Mouse (Mus musculus): ENCODE measurements around the gene Pip4k2c. TPM values are rescaled to one million over a fixed set of nuclear protein-coding genes. Genes with fewer than 3 reads are reported as not detected.

The Pip4k2c gene
- total and polyA plus RNA-seq, 3 experiments, result 126 to 141 (median 130) TPM

DNA sequence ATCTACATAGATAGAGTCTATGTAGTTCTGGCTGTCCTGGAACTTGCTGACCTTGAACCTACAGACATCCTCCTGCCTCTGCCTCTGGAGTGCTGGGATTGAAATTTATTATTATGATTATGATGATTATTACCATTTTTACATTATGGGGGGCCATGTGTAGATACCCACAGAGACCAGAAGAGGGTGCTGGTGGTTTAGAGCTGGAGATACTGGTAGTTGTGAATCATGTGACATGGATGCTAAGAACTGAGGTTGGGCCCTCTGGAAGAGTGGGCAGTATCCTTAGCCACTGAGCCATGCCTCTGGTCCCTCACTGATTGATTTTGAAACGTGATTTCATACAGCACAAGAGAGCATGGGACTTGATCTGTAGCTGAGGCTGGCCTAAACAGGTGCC is 24.9 kb downstream of the Pip4k2c start:
- DNase-seq (ENCODE audit: low spot score), result no peak
- Histone ChIP-seq H3K4me3 (ENCODE audit: low read depth, low read length) (no peak overlapping the region; the same call in 1 of the 2 replicates), H3K9me3 (replicated peaks) (peaks cover 6% of the 10 kb centered on the region), H3K4me1 (ENCODE audit: insufficient read depth, low read depth, low read length) (peaks cover 87% of the 10 kb centered on the region), H3K27me3 (ENCODE audit: insufficient read depth, low read length) (no peaks in the 10 kb centered on the region), H3K36me3 (replicated peaks) (peaks cover 72% of the 10 kb centered on the region)
- no peak for ATAC-seq (ENCODE audit: extremely low read depth, insufficient number of reproducible peaks, low FRiP score, poor library complexity, severe bottlenecking)
- peak; percentile 49; the same call in 1 of the 2 replicates for TF ChIP-seq CTCF (IDR thresholded peaks at IDR 0.05; ENCODE audit: low read depth, low read length)
- TF ChIP-seq GATA2 (IDR thresholded peaks at IDR 0.05; ENCODE audit: borderline replicate concordance, low read depth, low read length), result no peak

- Histone ChIP-seq H3K27me3 (ENCODE audit: insufficient read depth, low read length) (no peaks in the 10 kb centered on the region), H3K4me1 (ENCODE audit: insufficient read depth, low read depth, low read length) (peaks cover 86% of the 10 kb centered on the region)
- no peak for ATAC-seq (ENCODE audit: extremely low read depth, insufficient number of reproducible peaks, low FRiP score, poor library complexity, severe bottlenecking)
Observed at GRCm38 (mm10) chr10:127185506-127185905, 25.9 kb downstream of the Pip4k2c start.

GRCm38 (mm10) chr10:127185101-127185500 is 26.3 kb downstream of the Pip4k2c start:
- H3K9me3 ChIP-seq (replicated peaks), result peaks cover 6% of the 10 kb centered on the region
- peaks cover 64% of the 10 kb centered on the region for H3K36me3 ChIP-seq (replicated peaks)
- TF ChIP-seq GATA1 (IDR thresholded peaks at IDR 0.05; ENCODE audit: borderline replicate concordance, low read length) (no peak), POLR2AphosphoS5 (IDR thresholded peaks at IDR 0.05; ENCODE audit: insufficient replicate concordance, low read depth, low read length) (no peak), GATA2 (IDR thresholded peaks at IDR 0.05; ENCODE audit: borderline replicate concordance, low read depth, low read length) (no peak), TAL1 (conservative IDR thresholded peaks at IDR 0.05; ENCODE audit: low read depth, low read length) (no peak), CTCF (IDR thresholded peaks at IDR 0.05; ENCODE audit: low read depth, low read length) (no peak)
- no peak overlapping the region; the same call in 1 of the 2 replicates for H3K4me3 ChIP-seq (ENCODE audit: low read depth, low read length)
- H3K27me3 ChIP-seq (ENCODE audit: insufficient read depth, low read length), result no peaks in the 10 kb centered on the region
- DNase-seq (ENCODE audit: low spot score) (no peak), ATAC-seq (ENCODE audit: extremely low read depth, insufficient number of reproducible peaks, low FRiP score, poor library complexity, severe bottlenecking) (no peak)
- peaks cover 87% of the 10 kb centered on the region for H3K4me1 ChIP-seq (ENCODE audit: insufficient read depth, low read depth, low read length)

More at GRCm38 (mm10) chr10:127185506-127185905, 25.9 kb downstream of the Pip4k2c start:
- TF ChIP-seq TAL1 (conservative IDR thresholded peaks at IDR 0.05; ENCODE audit: low read depth, low read length) (no peak), POLR2AphosphoS5 (IDR thresholded peaks at IDR 0.05; ENCODE audit: insufficient replicate concordance, low read depth, low read length) (no peak), CTCF (IDR thresholded peaks at IDR 0.05; ENCODE audit: low read depth, low read length) (no peak), GATA2 (IDR thresholded peaks at IDR 0.05; ENCODE audit: borderline replicate concordance, low read depth, low read length) (no peak), GATA1 (IDR thresholded peaks at IDR 0.05; ENCODE audit: borderline replicate concordance, low read length) (no peak)
- Histone ChIP-seq H3K4me3 (ENCODE audit: low read depth, low read length) (no peak overlapping the region), H3K9me3 (replicated peaks) (peaks cover 6% of the 10 kb centered on the region), H3K36me3 (replicated peaks) (peaks cover 66% of the 10 kb centered on the region)
- no peak for DNase-seq (ENCODE audit: low spot score)

- no peak for ATAC-seq (ENCODE audit: extremely low read depth, insufficient number of reproducible peaks, low FRiP score, poor library complexity, severe bottlenecking)
Observed at GRCm38 (mm10) chr10:127183759-127184158, 27.6 kb downstream of the Pip4k2c start.

GRCm38 (mm10) chr10:127182624-127183023 is 28.8 kb downstream of the Pip4k2c start:
- peaks cover 93% of the 10 kb centered on the region for H3K4me1 ChIP-seq (ENCODE audit: insufficient read depth, low read depth, low read length)
- DNase-seq (ENCODE audit: low spot score), result no peak
- H3K27me3 ChIP-seq (ENCODE audit: insufficient read depth, low read length), result peaks cover 11% of the 10 kb centered on the region; the same call in 1 of the 2 replicates
- no peak overlapping the region for H3K4me3 ChIP-seq (ENCODE audit: low read depth, low read length)
- H3K9me3 ChIP-seq (replicated peaks), result peaks cover 13% of the 10 kb centered on the region
- ATAC-seq (ENCODE audit: extremely low read depth, insufficient number of reproducible peaks, low FRiP score, poor library complexity, severe bottlenecking), result no peak
- peaks cover 64% of the 10 kb centered on the region for H3K36me3 ChIP-seq (replicated peaks)
- TF ChIP-seq GATA1 (IDR thresholded peaks at IDR 0.05; ENCODE audit: borderline replicate concordance, low read length) (no peak), POLR2AphosphoS5 (IDR thresholded peaks at IDR 0.05; ENCODE audit: insufficient replicate concordance, low read depth, low read length) (no peak), GATA2 (IDR thresholded peaks at IDR 0.05; ENCODE audit: borderline replicate concordance, low read depth, low read length) (no peak), CTCF (IDR thresholded peaks at IDR 0.05; ENCODE audit: low read depth, low read length) (no peak), TAL1 (conservative IDR thresholded peaks at IDR 0.05; ENCODE audit: low read depth, low read length) (no peak)

More at GRCm38 (mm10) chr10:127183759-127184158, 27.6 kb downstream of the Pip4k2c start:
- Histone ChIP-seq H3K4me3 (ENCODE audit: low read depth, low read length) (no peak overlapping the region; the same call in 1 of the 2 replicates), H3K27me3 (ENCODE audit: insufficient read depth, low read length) (peaks cover 2% of the 10 kb centered on the region; the same call in 1 of the 2 replicates), H3K36me3 (replicated peaks) (peaks cover 64% of the 10 kb centered on the region), H3K9me3 (replicated peaks) (peaks cover 7% of the 10 kb centered on the region), H3K4me1 (ENCODE audit: insufficient read depth, low read depth, low read length) (peaks cover 87% of the 10 kb centered on the region)
- no peak for TF ChIP-seq GATA1 (IDR thresholded peaks at IDR 0.05; ENCODE audit: borderline replicate concordance, low read length)
- TF ChIP-seq GATA2 (IDR thresholded peaks at IDR 0.05; ENCODE audit: borderline replicate concordance, low read depth, low read length), result no peak
- no peak for TF ChIP-seq TAL1 (conservative IDR thresholded peaks at IDR 0.05; ENCODE audit: low read depth, low read length)
- TF ChIP-seq POLR2AphosphoS5 (IDR thresholded peaks at IDR 0.05; ENCODE audit: insufficient replicate concordance, low read depth, low read length), result no peak
- TF ChIP-seq CTCF (IDR thresholded peaks at IDR 0.05; ENCODE audit: low read depth, low read length), result no peak
- DNase-seq (ENCODE audit: low spot score), result no peak

GRCm38 (mm10) chr10:127181566-127181965 is 29.8 kb downstream of the Pip4k2c start:
- TF ChIP-seq POLR2AphosphoS5 (IDR thresholded peaks at IDR 0.05; ENCODE audit: insufficient replicate concordance, low read depth, low read length), result no peak
- TF ChIP-seq GATA2 (IDR thresholded peaks at IDR 0.05; ENCODE audit: borderline replicate concordance, low read depth, low read length), result no peak
- TF ChIP-seq TAL1 (conservative IDR thresholded peaks at IDR 0.05; ENCODE audit: low read depth, low read length), result no peak
- TF ChIP-seq CTCF (IDR thresholded peaks at IDR 0.05; ENCODE audit: low read depth, low read length), result no peak
- no peak for TF ChIP-seq GATA1 (IDR thresholded peaks at IDR 0.05; ENCODE audit: borderline replicate concordance, low read length)
- DNase-seq (ENCODE audit: low spot score) (no peak), ATAC-seq (ENCODE audit: extremely low read depth, insufficient number of reproducible peaks, low FRiP score, poor library complexity, severe bottlenecking) (no peak)
- peaks cover 93% of the 10 kb centered on the region for H3K4me1 ChIP-seq (ENCODE audit: insufficient read depth, low read depth, low read length)
- peaks cover 8% of the 10 kb centered on the region for H3K9me3 ChIP-seq (replicated peaks)
- no peak overlapping the region for H3K4me3 ChIP-seq (ENCODE audit: low read depth, low read length)
- H3K36me3 ChIP-seq (replicated peaks), result peaks cover 53% of the 10 kb centered on the region
- peaks cover 11% of the 10 kb centered on the region; the same call in 1 of the 2 replicates for H3K27me3 ChIP-seq (ENCODE audit: insufficient read depth, low read length)

Measured in G1E (cell line).